Mouse (Mus musculus) adrenal gland, postnatal 10 days (tissue): Measurements from ENCODE around the gene Slc25a38. TPM values are rescaled to one million over a fixed set of nuclear protein-coding genes. Genes with fewer than 3 reads are reported as not detected.

Source experiments
- DNase-seq: peaks from one replicate; pipeline ENCODE4 v3.0.0; 2021; ENCODE audit warnings: mixed read lengths
- total RNA-seq, 2 experiments: library from RNA; stranded (reverse); gene quantifications; 2 replicates each; pipeline ENCODE4 v1.2.3; 2021

The Slc25a38 gene
- total RNA-seq, 2 experiments from 2014 or later, result 20.3 to 21.5 TPM

DNA sequence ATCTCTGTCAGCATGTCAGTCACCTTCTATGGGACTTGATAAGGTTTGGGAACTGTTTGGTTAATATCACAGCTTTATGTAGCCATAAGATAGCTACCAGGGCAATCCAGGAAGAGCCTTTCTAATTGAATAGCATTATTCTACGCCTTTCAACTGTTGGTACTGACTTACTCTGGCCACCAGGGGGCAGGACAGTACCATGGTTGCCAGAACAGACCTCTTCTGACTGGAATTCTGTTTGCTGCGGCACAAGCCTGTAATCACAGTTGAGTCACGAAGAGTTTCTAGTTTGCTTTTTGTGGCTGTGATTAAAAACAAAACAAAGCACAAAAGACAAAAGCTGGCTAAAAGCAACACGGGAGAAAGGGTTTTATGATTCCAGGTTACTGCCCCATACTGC is 30.5 kb downstream of the Slc25a38 start:
- peak; percentile 88 for DNase-seq

DNA sequence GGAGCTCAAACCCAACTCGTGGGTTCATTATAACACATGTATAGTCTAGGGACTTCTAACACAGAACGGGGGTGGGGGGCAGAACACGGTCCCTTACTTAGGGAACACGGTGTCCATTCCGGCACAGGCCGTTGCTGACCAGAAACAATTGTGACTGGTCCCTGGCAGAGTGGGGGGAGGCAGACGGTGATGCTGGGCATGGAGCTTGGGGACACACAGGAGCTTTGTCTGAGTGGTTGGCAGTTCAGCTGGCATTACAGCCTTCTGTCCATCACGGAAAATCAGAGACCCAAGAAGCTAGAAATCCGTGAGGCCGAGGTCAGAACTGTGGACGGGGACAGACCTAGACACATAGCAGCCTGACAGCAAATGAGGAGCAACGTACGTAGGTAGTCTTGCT is 34.3 kb downstream of the Slc25a38 start:
- DNase-seq, result no peak

DNA sequence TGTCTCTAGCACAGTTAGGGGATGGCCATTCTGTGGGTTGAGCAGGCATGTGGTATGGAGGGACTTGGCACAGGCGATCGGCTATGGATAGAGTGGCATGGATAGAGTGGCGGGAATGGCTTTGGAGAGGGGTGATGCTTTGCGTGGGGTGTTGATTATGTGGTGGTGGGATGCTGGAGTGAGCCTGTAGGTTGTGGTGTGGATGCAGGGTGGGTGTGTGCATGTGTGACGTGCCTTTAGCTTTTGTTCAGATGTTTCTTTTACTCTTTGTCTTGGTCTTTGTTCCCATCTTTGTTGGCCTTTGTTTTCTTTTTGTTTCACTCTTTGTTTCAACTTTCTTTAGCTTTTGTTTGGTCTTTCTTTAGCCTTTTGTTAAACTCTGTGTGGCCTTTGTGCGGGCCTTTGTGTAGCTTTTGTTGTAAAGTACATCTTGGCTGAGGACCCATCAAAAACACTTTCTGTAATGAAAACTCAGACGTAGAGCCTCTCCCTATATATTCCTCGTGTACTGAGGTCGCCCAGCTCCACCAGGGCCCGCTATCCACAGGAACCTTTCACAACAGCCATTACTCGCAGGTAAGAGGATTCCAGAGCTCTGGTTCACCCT is 39.2 kb downstream of the Slc25a38 start, which contains the start of gene Mobp:
Gene Mobp, plus strand, starts transcription at position 486 of the 607 bp plus-strand sequence.
- DNase-seq, result no peak

DNA sequence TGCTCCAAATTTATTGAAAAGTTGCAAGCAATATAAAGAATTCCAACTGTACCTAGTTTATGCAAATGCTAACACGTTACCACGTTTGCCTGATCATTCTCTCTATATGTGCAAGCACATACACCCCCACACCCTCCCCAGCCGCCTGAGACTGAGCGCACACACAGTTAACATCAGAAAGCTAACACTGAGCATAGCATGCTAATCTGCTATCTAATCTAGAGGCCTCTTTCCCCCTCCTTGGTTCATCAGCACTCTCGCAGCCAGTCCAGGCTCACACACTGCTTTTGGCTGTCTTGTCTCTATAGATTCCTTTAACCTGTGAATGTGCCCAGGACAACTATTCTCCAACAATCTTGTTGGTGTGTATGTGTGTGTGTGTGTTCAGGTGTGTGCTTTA is 41.0 kb downstream of the Slc25a38 start:
- no peak for DNase-seq

DNA sequence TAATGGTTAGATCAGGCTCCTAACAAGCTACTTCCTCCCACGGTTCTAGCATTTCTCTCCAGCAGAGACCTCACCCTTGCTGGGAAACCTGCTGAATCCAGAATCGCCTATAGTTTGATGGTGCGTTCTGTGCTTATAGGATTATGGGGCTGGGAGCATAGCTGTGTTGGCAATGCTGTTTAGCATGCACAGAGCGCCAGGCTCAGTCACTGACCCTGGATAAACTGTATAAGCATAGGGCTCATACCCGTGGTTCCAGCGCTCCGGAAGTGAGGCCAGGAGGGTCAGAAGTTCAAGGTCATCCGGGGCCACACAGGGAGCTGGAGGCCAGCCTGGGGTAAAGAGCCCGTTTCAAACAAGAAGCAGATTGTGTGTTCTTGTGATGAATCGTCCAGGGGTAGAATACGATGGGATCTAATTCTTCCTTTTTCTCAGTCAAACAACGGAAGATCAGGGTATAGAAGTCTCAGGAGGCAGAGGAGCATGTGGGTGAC is 41.8 kb downstream of the Slc25a38 start:
- DNase-seq, result no peak

DNA sequence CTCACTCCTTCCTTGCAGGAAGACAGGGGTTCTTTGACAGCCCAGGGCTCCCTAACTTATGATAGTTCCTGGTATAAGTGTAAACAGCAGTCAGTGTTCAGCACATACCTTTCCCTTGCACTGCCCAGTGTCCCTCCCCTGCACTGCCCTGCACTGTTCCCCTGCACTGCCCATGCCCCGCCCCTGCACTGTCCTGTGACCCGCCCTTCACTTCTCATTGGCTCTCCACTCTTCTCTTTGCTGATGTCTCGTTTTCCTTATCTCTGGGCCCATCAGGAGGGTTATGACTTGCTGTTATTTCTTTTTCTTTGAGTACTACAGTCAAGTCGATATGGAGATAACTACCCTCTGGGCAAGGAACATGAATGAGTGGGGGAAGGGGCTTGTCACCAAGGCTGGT is 47.9 kb downstream of the Slc25a38 start:
- no peak for DNase-seq

DNA sequence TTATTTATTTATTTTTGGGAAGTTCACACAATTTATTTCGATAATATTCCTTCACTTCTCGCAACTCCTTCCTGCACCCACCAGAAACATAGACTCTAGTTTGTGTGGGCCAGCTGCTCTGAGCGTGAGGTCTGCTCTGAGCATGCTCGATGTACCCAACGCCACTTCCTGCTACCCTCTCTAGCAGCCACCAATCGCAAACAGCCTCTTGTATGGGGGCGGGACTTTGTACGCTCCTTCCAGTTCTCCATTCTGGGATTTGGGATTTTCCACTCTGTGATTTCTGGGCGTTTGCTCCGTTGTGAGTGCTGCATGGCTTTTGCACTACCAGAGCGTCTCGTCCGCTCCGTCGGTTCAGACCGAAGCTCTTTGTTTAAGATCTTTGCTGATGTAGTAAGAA is 53.7 kb downstream of the Slc25a38 start:
- no peak for DNase-seq

DNA sequence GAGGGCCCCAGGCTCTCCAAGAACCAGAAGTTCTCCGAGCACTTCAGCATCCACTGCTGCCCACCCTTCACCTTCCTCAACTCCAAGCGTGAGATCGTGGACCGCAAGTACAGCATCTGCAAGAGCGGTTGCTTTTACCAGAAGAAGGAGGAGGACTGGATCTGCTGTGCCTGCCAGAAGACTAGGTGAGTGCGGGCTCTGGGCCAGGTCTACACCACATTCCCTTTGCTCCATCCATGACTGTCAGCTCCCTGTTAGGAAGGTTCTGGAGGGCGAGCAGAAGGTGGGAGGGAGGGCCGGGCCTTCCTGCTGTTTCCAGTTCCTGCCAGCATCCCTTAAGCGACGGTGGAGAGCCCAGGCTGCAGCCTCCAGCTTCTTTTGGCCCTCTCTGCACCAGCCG is 57.7 kb downstream of the Slc25a38 start:
- DNase-seq, result no peak

DNA sequence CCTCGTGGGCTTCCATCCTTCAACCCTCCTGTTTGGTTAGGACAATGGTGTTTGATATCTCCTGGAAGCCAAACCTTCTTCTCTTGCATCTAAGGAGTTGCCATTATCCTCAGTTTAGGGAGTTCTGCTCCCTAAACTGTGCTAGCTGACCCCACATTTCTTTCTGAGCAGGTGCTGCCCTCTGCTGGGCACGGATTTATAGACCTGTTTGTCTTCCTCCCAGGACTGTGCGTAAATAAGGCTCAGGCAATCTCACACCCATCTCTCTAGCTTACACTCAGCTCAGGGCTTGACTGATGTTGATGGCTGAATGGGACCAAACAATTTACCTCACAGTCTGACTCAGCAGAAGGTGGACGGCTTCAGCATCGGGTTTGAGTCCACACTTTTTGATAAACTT is 61.1 kb downstream of the Slc25a38 start:
- peak; percentile 85 for DNase-seq

Other genes starting within 250 kb of the Slc25a38 start
- gene Wdr48, start 215.5 kb upstream of the Slc25a38 start, total RNA-seq, result 10 to 100 TPM; 35.6 to 48.6 TPM
- gene Gorasp1, start 172.8 kb upstream of the Slc25a38 start, total RNA-seq, result 10 to 100 TPM; 18.9 to 25.7 TPM
- under 1 TPM; 0.21 to 0.33 TPM for gene Ttc21a, start 172.8 kb upstream of the Slc25a38 start, total RNA-seq
- gene Csrnp1, start 125.7 kb upstream of the Slc25a38 start, total RNA-seq, result 10 to 100 TPM; 11.9 to 24.0 TPM
- 1 to 10 TPM; 3.1 to 7.4 TPM for gene Xirp1, start 86.8 kb upstream of the Slc25a38 start, total RNA-seq
- gene Cx3cr1, start 40.5 kb upstream of the Slc25a38 start, total RNA-seq, result 1 to 10 TPM; 2.4 to 3.8 TPM
- not detected for gene Ccr8, start 18.3 kb upstream of the Slc25a38 start, total RNA-seq
- gene Rpsa, start 17.3 kb downstream of the Slc25a38 start, total RNA-seq, result 100 to 1,000 TPM; 879 to 949 TPM
- under 1 TPM; 0.09 to 0.27 TPM for gene Mobp, start 39.3 kb downstream of the Slc25a38 start, total RNA-seq
- 1 to 10 TPM; 6.0 to 8.7 TPM for gene Myrip, start 191.1 kb downstream of the Slc25a38 start, total RNA-seq